Comparison of ENCODE assay signal across 8 mouse cellular contexts in the genomic region with DNA sequence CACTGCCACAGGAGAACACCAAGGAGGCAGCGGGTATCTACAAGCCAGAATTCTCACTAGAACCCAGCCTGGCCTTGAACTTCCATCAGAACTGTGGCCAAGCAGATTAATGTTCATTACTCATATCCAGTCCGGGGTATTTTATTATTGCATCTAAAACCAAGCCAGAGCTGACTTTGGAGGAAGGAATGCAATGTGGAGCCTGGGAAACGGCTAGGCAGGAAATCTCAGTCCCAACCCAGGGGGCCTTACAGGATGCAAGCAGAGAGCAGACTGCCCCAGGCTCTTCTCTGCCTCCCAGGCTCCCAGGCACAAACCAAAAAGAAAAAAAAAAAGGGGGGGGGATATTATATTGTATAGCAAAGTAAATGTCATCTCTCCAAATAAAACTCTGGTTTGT. TPM values are rescaled to one million over a fixed set of nuclear protein-coding genes. Genes with fewer than 3 reads are reported as not detected.
DNase-seq lines count a peak whose midpoint lies in the region; ATAC-seq and TF ChIP-seq lines count a peak whose summit lies in the region.

No protein-coding gene starts in this region.

- 12% methylated on average over 3 of the region's 3 CpGs for WGBS in embryonic facial prominence, embryonic 14.5 days
- 28% methylated on average over 3 of the region's 3 CpGs for WGBS in limb, embryonic 11.5 days
- WGBS in midbrain, embryonic 16.5 days, result 20% methylated on average over 3 of the region's 3 CpGs

- no peaks in the 10 kb centered on the region for H3K27me3 ChIP-seq in embryonic facial prominence, embryonic 14.5 days (replicated peaks; ENCODE audit: control insufficient read depth, insufficient read depth, low read length)
- H3K27me3 ChIP-seq in limb, embryonic 11.5 days (ENCODE audit: control insufficient read depth, insufficient read depth, low read length), result no peaks in the 10 kb centered on the region
- H3K27me3 ChIP-seq in midbrain, embryonic 16.5 days (ENCODE audit: control insufficient read depth, insufficient read depth, low read depth, low read length), result no peaks in the 10 kb centered on the region

- no peaks in the 10 kb centered on the region for H3K9me3 ChIP-seq in embryonic facial prominence, embryonic 14.5 days (ENCODE audit: control insufficient read depth, low read length)
- no peaks in the 10 kb centered on the region for H3K9me3 ChIP-seq in limb, embryonic 11.5 days (ENCODE audit: control insufficient read depth, low read length)
- H3K9me3 ChIP-seq in midbrain, embryonic 16.5 days (replicated peaks; ENCODE audit: control insufficient read depth, low read length, poor library complexity, severe bottlenecking), result no peaks in the 10 kb centered on the region

- DNase-seq in left cerebral cortex, adult 2 months (ENCODE audit: extremely low spot score in 1 of 2, low spot score in 2 of 2), result no peak
- no peak for DNase-seq in left cerebral cortex, postnatal 25 days (ENCODE audit: low spot score in 2 of 2)
- peak; percentile 70 for DNase-seq in embryonic facial prominence, embryonic 14.5 days (ENCODE audit: low spot score)
- peak; percentile 12 for DNase-seq in heart, postnatal 25 days (ENCODE audit: low spot score)
- DNase-seq in limb, embryonic 11.5 days (ENCODE audit: low spot score), result peak; percentile 45
- no peak for DNase-seq in thymus, postnatal 10 days (ENCODE audit: low spot score in 2 of 2)
- DNase-seq in cerebellum, adult 8-10 months, result no peak

- no peaks in the 10 kb centered on the region; the same call in 1 of the 2 replicates for H3K36me3 ChIP-seq in embryonic facial prominence, embryonic 14.5 days (ENCODE audit: control insufficient read depth, insufficient read depth, low read length)
- H3K36me3 ChIP-seq in limb, embryonic 11.5 days (ENCODE audit: control insufficient read depth, insufficient read depth, low read length), result no peaks in the 10 kb centered on the region; the same call in 1 of the 2 replicates
- H3K36me3 ChIP-seq in midbrain, embryonic 16.5 days (ENCODE audit: control insufficient read depth, insufficient read depth, low read length), result no peaks in the 10 kb centered on the region

- no peak for ATAC-seq in embryonic facial prominence, embryonic 14.5 days (ENCODE audit: low read depth)
- ATAC-seq in limb, embryonic 11.5 days (ENCODE audit: insufficient number of reproducible peaks, low FRiP score, low TSS enrichment, low read depth), result no peak
- ATAC-seq in midbrain, embryonic 16.5 days, result no peak

- peaks cover 24% of the 10 kb centered on the region for H3K4me1 ChIP-seq in embryonic facial prominence, embryonic 14.5 days (ENCODE audit: control insufficient read depth, insufficient read depth, low read length)
- H3K4me1 ChIP-seq in limb, embryonic 11.5 days (ENCODE audit: control insufficient read depth, insufficient read depth, low read length), result peaks cover 9% of the 10 kb centered on the region; the same call in 1 of the 2 replicates
- peaks cover 28% of the 10 kb centered on the region for H3K4me1 ChIP-seq in midbrain, embryonic 16.5 days (ENCODE audit: control insufficient read depth, insufficient read depth, low read length)

- H3K9ac ChIP-seq in embryonic facial prominence, embryonic 14.5 days (ENCODE audit: low read depth, low read length), result no peak overlapping the region
- no peak overlapping the region for H3K9ac ChIP-seq in limb, embryonic 11.5 days (ENCODE audit: low read length)
- peak overlapping the region; percentile 54; the same call in 1 of the 2 replicates for H3K9ac ChIP-seq in midbrain, embryonic 16.5 days (ENCODE audit: low read depth, low read length)

- no peak overlapping the region for H3K27ac ChIP-seq in left cerebral cortex, adult 2 months
- peak overlapping the region; percentile 39; the same call in 1 of the 2 replicates for H3K27ac ChIP-seq in embryonic facial prominence, embryonic 14.5 days (replicated peaks; ENCODE audit: low read depth, low read length)
- no peak overlapping the region for H3K27ac ChIP-seq in limb, embryonic 11.5 days (replicated peaks; ENCODE audit: low read depth, low read length)
- H3K27ac ChIP-seq in midbrain, embryonic 16.5 days (ENCODE audit: low read length), result no peak overlapping the region

- TF ChIP-seq CTCF in left cerebral cortex, adult 2 months (IDR thresholded peaks at IDR 0.05), result no peak

- H3K4me2 ChIP-seq in embryonic facial prominence, embryonic 14.5 days (ENCODE audit: low read depth, low read length), result peak overlapping the region; percentile 58
- H3K4me2 ChIP-seq in limb, embryonic 11.5 days (ENCODE audit: low read depth, severe bottlenecking), result peak overlapping the region; percentile 45
- H3K4me2 ChIP-seq in midbrain, embryonic 16.5 days (ENCODE audit: low read length), result peak overlapping the region; percentile 64

- intact Hi-C loops in left cerebral cortex, adult 2 months (cut with DNase I), result no loop called here
- intact Hi-C loops in left cerebral cortex, postnatal 25 days (cut with DNase I), result no loop called here
- intact Hi-C loops in heart, postnatal 25 days (cut with DNase I), result loop anchor here (5.0 kb wide), 1 partner anchor 454 kb away; a partner anchor contains a TSS

- H3K4me3 ChIP-seq in left cerebral cortex, adult 2 months, result peak overlapping the region; percentile 75; the same call in 1 of the 2 replicates
- peak overlapping the region; percentile 85 for H3K4me3 ChIP-seq in embryonic facial prominence, embryonic 14.5 days (ENCODE audit: low read depth, low read length)
- peak overlapping the region; percentile 53; the same call in 1 of the 2 replicates for H3K4me3 ChIP-seq in limb, embryonic 11.5 days (ENCODE audit: low read depth, low read length)
- peak overlapping the region; percentile 87 for H3K4me3 ChIP-seq in midbrain, embryonic 16.5 days (ENCODE audit: low read depth, low read length)

RNA-seq across cellular contexts. Expression of a gene that starts 1.8 kb away (rescaled TPM):
- 10 to 100 TPM in 1 of 2 experiments, 1 to 10 TPM in 1; 9.0 to 13.2 TPM for total RNA-seq in left cerebral cortex, adult 2 months (2021)
- 10 to 100 TPM; 12.9 to 13.8 TPM for total RNA-seq in left cerebral cortex, postnatal 25 days (2021)
- 50.2 and 53.4 TPM in 2 replicates for polyA plus RNA-seq in embryonic facial prominence, embryonic 14.5 days (2014; fragmentation: Nextera tagmentation; extraction: Ambion mirVana)
- total RNA-seq in heart, postnatal 25 days (2021), result 10 to 100 TPM; 21.6 to 25.2 TPM
- polyA plus RNA-seq in limb, embryonic 11.5 days (2014; fragmentation: Nextera tagmentation; extraction: Ambion mirVana), result 45.0 and 48.8 TPM in 2 replicates
- polyA plus RNA-seq in midbrain, embryonic 16.5 days (2015; fragmentation: Nextera tagmentation; extraction: Ambion mirVana), result 46.5 and 48.6 TPM in 2 replicates

RNA-seq across cellular contexts. Expression of a gene that starts 44.7 kb away (rescaled TPM):
- total RNA-seq in left cerebral cortex, adult 2 months (2021), result 1 to 10 TPM; 3.6 to 5.2 TPM
- total RNA-seq in left cerebral cortex, postnatal 25 days (2021), result 1 to 10 TPM; 2.2 to 2.6 TPM
- polyA plus RNA-seq in embryonic facial prominence, embryonic 14.5 days (2014; fragmentation: Nextera tagmentation; extraction: Ambion mirVana), result 2.3 and 2.8 TPM in 2 replicates
- 100 to 1,000 TPM; 367 to 440 TPM for total RNA-seq in heart, postnatal 25 days (2021)
- 1.4 and 1.7 TPM in 2 replicates for polyA plus RNA-seq in limb, embryonic 11.5 days (2014; fragmentation: Nextera tagmentation; extraction: Ambion mirVana)
- 0.09 and 0.36 TPM in 2 replicates for polyA plus RNA-seq in midbrain, embryonic 16.5 days (2015; fragmentation: Nextera tagmentation; extraction: Ambion mirVana)

Comparison
In these comparisons a context has a peak if more than half of its experiments do, and no peak if none do; other contexts are left out.
1. DNase-seq: peak in embryonic facial prominence, embryonic 14.5 days (single experiment), heart, postnatal 25 days (single experiment) and limb, embryonic 11.5 days (single experiment); none in left cerebral cortex, adult 2 months (0 of 2), left cerebral cortex, postnatal 25 days (0 of 2), thymus, postnatal 10 days (0 of 2) and cerebellum, adult 8-10 months (single experiment).
2. RNA of a gene that starts 44.7 kb away (total RNA-seq): 367 to 440 TPM in heart, postnatal 25 days; 3.6 to 5.2 TPM in left cerebral cortex, adult 2 months and 2.2 to 2.6 TPM in left cerebral cortex, postnatal 25 days; every median in the first group is over 10 times any median in the second.
3. Peak in every context shown above with its lines, with median percentiles within 50 percentile points of each other: H3K4me3 ChIP-seq and H3K4me2 ChIP-seq.